ENCODE assay signal across 8 mouse cellular contexts in genomic region chr15:103190531-103191462, GRCm38 (mm10). TPM values are rescaled to one million over a fixed set of nuclear protein-coding genes. Genes with fewer than 3 reads are reported as not detected.
DNase-seq lines count a peak whose midpoint lies in the region; ATAC-seq and TF ChIP-seq lines count a peak whose summit lies in the region.

No protein-coding gene starts in this region.

- H3K9ac ChIP-seq in heart, postnatal 0 days (replicated peaks; ENCODE audit: low read depth, low read length) = no peak overlapping the region

- no peaks in the 10 kb centered on the region for H3K9me3 ChIP-seq in heart, postnatal 0 days (replicated peaks; ENCODE audit: control insufficient read depth, low read length)

- no peaks in the 10 kb centered on the region for H3K27me3 ChIP-seq in heart, postnatal 0 days (ENCODE audit: control insufficient read depth, insufficient read depth, low read length)
- H3K27me3 ChIP-seq in spleen, adult 2 months (ENCODE audit: control insufficient read depth, insufficient read depth, low read length) = no peaks in the 10 kb centered on the region

- ATAC-seq in heart, postnatal 0 days (ENCODE audit: insufficient read depth, low read depth) = 0 out of 2 replicates have a peak, but pooled peaks have one; percentile 49
- peak; percentile 50 for ATAC-seq in neutrophil, adult 5-6 weeks (ENCODE audit: extremely low read depth, insufficient number of reproducible peaks, low FRiP score, poor library complexity, severe bottlenecking)

- H3K4me3 ChIP-seq in heart, postnatal 0 days (ENCODE audit: low read depth, low read length) = no peak overlapping the region
- no peak overlapping the region for H3K4me3 ChIP-seq in spleen, adult 2 months (ENCODE audit: extremely low read depth, insufficient read depth, insufficient read length)

- H3K36me3 ChIP-seq in heart, postnatal 0 days (replicated peaks; ENCODE audit: control insufficient read depth, insufficient read depth, low read length) = peaks cover 36% of the 10 kb centered on the region
- H3K36me3 ChIP-seq in spleen, adult 2 months (ENCODE audit: control insufficient read depth, insufficient read depth, low read length) = no peaks in the 10 kb centered on the region

- H3K4me1 ChIP-seq in heart, postnatal 0 days (ENCODE audit: control insufficient read depth, insufficient read depth) = no peaks in the 10 kb centered on the region
- H3K4me1 ChIP-seq in spleen, adult 2 months (ENCODE audit: control insufficient read depth, insufficient read depth, insufficient read length) = no peaks in the 10 kb centered on the region

- DNase-seq in heart, postnatal 0 days (ENCODE audit: low spot score) = no peak
- DNase-seq in heart, adult 8-10 months (ENCODE audit: low spot score) = no peak
- no peak for DNase-seq in spleen, adult 2 months (ENCODE audit: low read depth in 1 of 2, low spot score in 2 of 2)
- no peak for DNase-seq in spleen, postnatal 14 days (ENCODE audit: low spot score in 2 of 2)
- DNase-seq in adrenal gland, postnatal 36 days = peak; percentile 56 to 73
- DNase-seq in kidney, postnatal 14 days = peak; percentile 57
- DNase-seq in gastrocnemius, postnatal 25 days = no peak

- no peak overlapping the region for H3K27ac ChIP-seq in heart, postnatal 0 days (ENCODE audit: low read depth)
- H3K27ac ChIP-seq in spleen, adult 2 months (ENCODE audit: insufficient read depth, low read length) = no peak overlapping the region

- TF ChIP-seq EP300 in heart, postnatal 0 days (IDR thresholded peaks at IDR 0.05; ENCODE audit: low read depth) = no peak

- no peak overlapping the region for H3K4me2 ChIP-seq in heart, postnatal 0 days (ENCODE audit: low read depth, low read length)

- TF ChIP-seq CTCF in heart, postnatal 0 days (IDR thresholded peaks at IDR 0.05; ENCODE audit: low read depth) = peak; percentile 72
- TF ChIP-seq CTCF in spleen, adult 2 months (IDR thresholded peaks at IDR 0.05; ENCODE audit: extremely low read depth, insufficient read depth, insufficient read length, insufficient replicate concordance) = peak; percentile 50; the same call in 1 of the 2 replicates

- WGBS in heart, postnatal 0 days = 63% methylated on average over 10 of the region's 10 CpGs
- WGBS in spleen, adult 2 months = 72% methylated on average over 10 of the region's 10 CpGs

- no peak for TF ChIP-seq POLR2A in spleen, adult 2 months (IDR thresholded peaks at IDR 0.05; ENCODE audit: low read depth, low read length)

RNA-seq across cellular contexts. Expression of gene Smug1, which starts 23.9 kb away (rescaled TPM):
- 15.7 and 18.2 TPM in 2 replicates for total RNA-seq in heart, postnatal 0 days (2014; rRNA removed; ENCODE audit: low replicate concordance)
- 10.0 and 10.1 TPM in 2 replicates for polyA plus RNA-seq in heart, postnatal 0 days (2015; fragmentation: Nextera tagmentation; extraction: Ambion mirVana)
- total RNA-seq in heart, adult 8-10 months (2022) = 10 to 100 TPM; 10.4 to 16.8 (median 15.2) TPM
- polyA plus RNA-seq in spleen, adult 2 months (2012; rRNA removed) = 10.6 and 12.5 TPM in 2 replicates
- 10 to 100 TPM; 11.9 to 13.0 TPM for total RNA-seq in adrenal gland, postnatal 36 days (2021)
- total RNA-seq in neutrophil, adult 5-6 weeks (2017) = 5.5 and 8.1 TPM in 2 replicates
- total RNA-seq in gastrocnemius, postnatal 25 days (2021) = 10 to 100 TPM in 1 of 2 experiments, 1 to 10 TPM in 1; 9.4 to 11.7 TPM

RNA-seq across cellular contexts. Expression of gene Cbx5, which starts 48.8 kb away (rescaled TPM):
- 54.1 and 81.6 TPM in 2 replicates for total RNA-seq in heart, postnatal 0 days (2014; rRNA removed; ENCODE audit: low replicate concordance)
- polyA plus RNA-seq in heart, postnatal 0 days (2015; fragmentation: Nextera tagmentation; extraction: Ambion mirVana) = 41.5 and 42.1 TPM in 2 replicates
- total RNA-seq in heart, adult 8-10 months (2022) = 10 to 100 TPM; 52.4 to 59.1 (median 57.0) TPM
- polyA plus RNA-seq in spleen, adult 2 months (2012; rRNA removed) = 6.4 and 6.8 TPM in 2 replicates
- total RNA-seq in adrenal gland, postnatal 36 days (2021) = 10 to 100 TPM; 79.0 to 82.6 TPM
- total RNA-seq in neutrophil, adult 5-6 weeks (2017) = 22.6 and 25.5 TPM in 2 replicates
- 10 to 100 TPM; 29.0 to 29.6 TPM for total RNA-seq in gastrocnemius, postnatal 25 days (2021)

RNA-seq across cellular contexts. Expression of gene Hnrnpa1, which starts 49.4 kb away (rescaled TPM):
- total RNA-seq in heart, postnatal 0 days (2014; rRNA removed; ENCODE audit: low replicate concordance) = 37.0 and 88.5 TPM in 2 replicates
- 260 and 284 TPM in 2 replicates for polyA plus RNA-seq in heart, postnatal 0 days (2015; fragmentation: Nextera tagmentation; extraction: Ambion mirVana)
- 100 to 1,000 TPM; 134 to 164 (median 150) TPM for total RNA-seq in heart, adult 8-10 months (2022)
- polyA plus RNA-seq in spleen, adult 2 months (2012; rRNA removed) = 62.6 and 65.2 TPM in 2 replicates
- total RNA-seq in adrenal gland, postnatal 36 days (2021) = 100 to 1,000 TPM; 193 to 199 TPM
- total RNA-seq in neutrophil, adult 5-6 weeks (2017) = 345 and 352 TPM in 2 replicates
- 10 to 100 TPM; 82.8 to 89.0 TPM for total RNA-seq in gastrocnemius, postnatal 25 days (2021)

Comparison
In these comparisons a context has a peak if more than half of its experiments do, and no peak if none do; other contexts are left out.
1. DNase-seq: peak in adrenal gland, postnatal 36 days (2 of 2) and kidney, postnatal 14 days (single experiment); none in heart, postnatal 0 days (single experiment), heart, adult 8-10 months (single experiment), spleen, adult 2 months (0 of 2), spleen, postnatal 14 days (0 of 2) and gastrocnemius, postnatal 25 days (single experiment).